Mouse (Mus musculus) kidney, adult 8-10 months (tissue): ENCODE measurements around the gene Cfap46.
A peak's percentile ranks its signal among the peaks of the same experiment; 100 is the strongest.

Source experiments
- DNase-seq, 2 experiments: peaks; one replicate each; pipeline ENCODE4 v3.0.0; 2022

Gene Cfap46

GRCm38 (mm10) chr7:139579261-139579905 lies 104.2 kb downstream of the Cfap46 start:
- no peak for DNase-seq

- no peak for DNase-seq
These were observed 107.4 kb downstream of the Cfap46 start for GRCm38 (mm10) chr7:139576064-139576686.

- DNase-seq: no peak
These were observed 111.0 kb downstream of the Cfap46 start for GRCm38 (mm10) chr7:139572665-139573064.

GRCm38 (mm10) chr7:139570788-139571187 lies 112.8 kb downstream of the Cfap46 start:
- no peak for DNase-seq

- no peak for DNase-seq
These were observed 117.1 kb downstream of the Cfap46 start for GRCm38 (mm10) chr7:139566533-139566932.

- DNase-seq: no peak
These were observed 117.6 kb downstream of the Cfap46 start for GRCm38 (mm10) chr7:139565998-139566397.

GRCm38 (mm10) chr7:139564161-139564560 lies 119.5 kb downstream of the Cfap46 start:
- no peak for DNase-seq

- DNase-seq: no peak
These were observed 120.2 kb downstream of the Cfap46 start for GRCm38 (mm10) chr7:139563425-139563824.

GRCm38 (mm10) chr7:139559659-139560058 lies 124.0 kb downstream of the Cfap46 start:
- DNase-seq: peak; percentile 27 to 36

- DNase-seq: no peak
These were observed 126.7 kb downstream of the Cfap46 start for GRCm38 (mm10) chr7:139556746-139557526.

GRCm38 (mm10) chr7:139556331-139556730 lies 127.3 kb downstream of the Cfap46 start:
- no peak for DNase-seq

GRCm38 (mm10) chr7:139551519-139551918 lies 132.1 kb downstream of the Cfap46 start:
- DNase-seq: no peak
